Comparison of ENCODE assay signal across 5 mouse cellular contexts in genomic region chr1:98591001-98591400, GRCm38 (mm10).
A peak's percentile ranks its signal among the peaks of the same experiment; 100 is the strongest.
DNase-seq lines count a peak whose midpoint lies in the region; ATAC-seq and TF ChIP-seq lines count a peak whose summit lies in the region.
"Not testable (repeated sequence)": the region's sequence is repeated elsewhere in the genome, so short reads cannot be mapped to it uniquely, and the experiment has no call there.

No protein-coding gene starts in this region.

- H3K4me3 ChIP-seq in bone marrow macrophage, adult 2 months (ENCODE audit: insufficient read depth, low read length), result peak overlapping the region; percentile 53
- H3K4me3 ChIP-seq in myocyte, result peak overlapping the region; percentile 47

- H3K27ac ChIP-seq in bone marrow macrophage, adult 2 months (ENCODE audit: insufficient read depth, low read depth, low read length), result not testable (repeated sequence)

- not testable (repeated sequence) for H3K4me1 ChIP-seq in bone marrow macrophage, adult 2 months (ENCODE audit: control insufficient read depth, insufficient read depth, low read length)

- ATAC-seq in granulocyte monocyte progenitor cell, adult 5-6 weeks (replicated peaks; ENCODE audit: poor library complexity, severe bottlenecking), result peak; percentile 98
- peak; percentile 97 for ATAC-seq in megakaryocyte progenitor cell, adult 5-6 weeks (replicated peaks; ENCODE audit: poor library complexity)

- H3K79me2 ChIP-seq in myocyte (ENCODE audit: control insufficient read depth, insufficient read depth), result peaks cover 11% of the 10 kb centered on the region

- TF ChIP-seq CTCF in bone marrow macrophage, adult 2 months (IDR thresholded peaks at IDR 0.05; ENCODE audit: low read depth, low read length), result not testable (repeated sequence)

- peak; percentile 7 for DNase-seq in MEL-GATA-1-ER (ENCODE audit: extremely low read depth, low read depth)

- peaks cover 13% of the 10 kb centered on the region for H3K36me3 ChIP-seq in myocyte (ENCODE audit: control insufficient read depth, insufficient read depth)

- not testable (repeated sequence) for TF ChIP-seq POLR2A in bone marrow macrophage, adult 2 months (IDR thresholded peaks at IDR 0.05; ENCODE audit: borderline replicate concordance, low read depth, low read length); myocyte (IDR thresholded peaks at IDR 0.05; ENCODE audit: insufficient read length, low read depth)

- not testable (repeated sequence) for H3ac ChIP-seq in myocyte (ENCODE audit: control insufficient read depth, insufficient read length)

- H3K27me3 ChIP-seq in myocyte (ENCODE audit: control insufficient read depth, insufficient read depth, insufficient read length), result not testable (repeated sequence)

- H3K4me2 ChIP-seq in myocyte (ENCODE audit: low read depth), result peak overlapping the region; percentile 55

TF ChIP-seq in myocyte, 11 proteins besides CTCF, POLR2A, EP300 and RAD21:
- TF ChIP-seq CEBPB (IDR thresholded peaks at IDR 0.05; ENCODE audit: insufficient read depth, poor library complexity, severe bottlenecking), result 0 out of 2 replicates have a peak, but pooled peaks have one; percentile 25
TF ChIP-seq in myocyte: peak in this region for 1; not testable (repeated sequence) for 10.
